Mouse (Mus musculus) liver, adult 2 months (tissue): Measurements from ENCODE around the gene Tmsb10.

Experiments
- CTCF ChIP-seq: fragments of 200-500 bp; IDR thresholded peaks from 2 replicates; pipeline ENCODE4 v1.5.1; 2011; ENCODE audit warnings: low read depth, low read length, control low read depth
- POLR2A ChIP-seq: fragments of 200-500 bp; IDR thresholded peaks from 2 replicates; pipeline ENCODE4 v1.6.1; 2011; ENCODE audit warnings: low read length, control low read depth; ENCODE audit not compliant: insufficient read depth; ENCODE audit errors: extremely low read depth

- TF ChIP-seq CTCF = no peak
- no peak for TF ChIP-seq POLR2A
Observed at GRCm38 (mm10) chr6:72937430-72937829, 21.1 kb downstream of the Tmsb10 start.
